Mouse (Mus musculus) kidney, embryonic 14.5 days (tissue): Measurements from ENCODE around the gene Dusp2. TPM values are rescaled to one million over a fixed set of nuclear protein-coding genes. Genes with fewer than 3 reads are reported as not detected.
A peak's percentile ranks its signal among the peaks of the same experiment; 100 is the strongest.

Experiments used
- ATAC-seq: fragments of 200-750 bp; cut with Nextera tagmentation; 2 replicates; pipeline ENCODE4 v1.8.0; 2017; ENCODE audit warnings: moderate number of reproducible peaks, mild to moderate bottlenecking, moderate TSS enrichment, moderate library complexity; ENCODE audit not compliant: low FRiP score, low TSS enrichment
- H3K27ac ChIP-seq: fragments of 300-500 bp; sonication (generic); 2 replicates; pipeline ENCODE4 v1.5.1; 2014; ENCODE audit warnings: low read depth, mild to moderate bottlenecking, low read length, moderate library complexity, mixed read lengths
- H3K27me3 ChIP-seq: fragments of 300-500 bp; sonication (generic); 2 replicates; pipeline ENCODE4 v1.6.1; 2014; ENCODE audit warnings: mild to moderate bottlenecking, low read length; ENCODE audit not compliant: control insufficient read depth, insufficient read depth
- H3K36me3 ChIP-seq: fragments of 300-500 bp; sonication (generic); 2 replicates; pipeline ENCODE4 v1.6.1; 2014; ENCODE audit warnings: low read length, mixed read lengths; ENCODE audit not compliant: control insufficient read depth, insufficient read depth
- H3K4me1 ChIP-seq: fragments of 300-500 bp; sonication (generic); 2 replicates; pipeline ENCODE4 v1.6.1; 2014; ENCODE audit warnings: low read length, mixed read lengths; ENCODE audit not compliant: control insufficient read depth, insufficient read depth
- H3K4me2 ChIP-seq: fragments of 300-500 bp; sonication (generic); replicated peaks from 2 replicates; pipeline ENCODE4 v1.6.1; 2014; ENCODE audit warnings: low read depth, mild to moderate bottlenecking, low read length
- H3K4me3 ChIP-seq: fragments of 300-500 bp; sonication (generic); 2 replicates; pipeline ENCODE4 v1.5.1; 2014; ENCODE audit warnings: mild to moderate bottlenecking, low read length
- H3K9ac ChIP-seq: fragments of 300-500 bp; sonication (generic); 2 replicates; pipeline ENCODE4 v1.6.1; 2014; ENCODE audit warnings: low read depth, mild to moderate bottlenecking, low read length, moderate library complexity
- H3K9me3 ChIP-seq: fragments of 300-500 bp; sonication (generic); 2 replicates; pipeline ENCODE4 v1.6.1; 2016; ENCODE audit warnings: low read length; ENCODE audit not compliant: control insufficient read depth
- WGBS: fragments of 180-500 bp; shearing (Covaris S2); extraction: QIAGEN DNeasy Blood & Tissue Kit; methylation state at CpG from one replicate; pipeline ENCODE4 v1.1.7; 2014; 5-methylcytosine and 5-hydroxymethylcytosine counted together
- polyA plus RNA-seq: library from polyadenylated mRNA; unstranded; fragments of >200 nt; fragmentation: Nextera tagmentation; extraction: Ambion mirVana; gene quantifications from 2 replicates; pipeline ENCODE4 v1.2.1, GENCODE M21; 2014

The Dusp2 gene
- polyA plus RNA-seq, 1 experiment from 2014 or later: 13.0 TPM

DNA sequence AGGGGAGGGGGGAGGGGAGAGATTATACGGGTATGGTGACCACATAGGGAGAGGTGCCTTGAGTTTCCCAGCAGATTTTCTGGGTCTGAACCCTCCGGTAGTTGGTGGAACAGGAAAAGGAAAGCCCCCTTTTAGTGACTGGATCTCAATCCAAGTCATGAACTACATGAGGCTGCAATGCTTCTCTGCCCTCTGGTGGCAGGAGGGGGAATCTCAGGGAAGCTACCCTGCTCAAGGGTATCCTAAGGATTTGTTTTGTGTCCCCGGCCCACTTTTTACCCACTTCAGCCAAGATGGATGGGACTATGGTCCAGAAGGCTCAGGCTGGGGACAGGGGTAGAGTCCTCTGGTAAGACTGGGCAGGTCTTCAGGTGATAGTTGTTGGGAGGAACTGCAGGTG lies 5.2 kb downstream of the Dusp2 start:
- H3K4me2 ChIP-seq: no peak overlapping the region
- 0 out of 2 replicates have a peak, but pooled peaks have one; percentile 45 for ATAC-seq
- WGBS: 9% methylated on average over 3 of the region's 3 CpGs
- H3K9me3 ChIP-seq: no peaks in the 10 kb centered on the region
- no peak overlapping the region for H3K4me3 ChIP-seq
- no peaks in the 10 kb centered on the region; the same call in 1 of the 2 replicates for H3K27me3 ChIP-seq
- no peak overlapping the region for H3K27ac ChIP-seq
- no peaks in the 10 kb centered on the region for H3K36me3 ChIP-seq
- peaks cover 17% of the 10 kb centered on the region; the same call in 1 of the 2 replicates for H3K4me1 ChIP-seq
- H3K9ac ChIP-seq: no peak overlapping the region

DNA sequence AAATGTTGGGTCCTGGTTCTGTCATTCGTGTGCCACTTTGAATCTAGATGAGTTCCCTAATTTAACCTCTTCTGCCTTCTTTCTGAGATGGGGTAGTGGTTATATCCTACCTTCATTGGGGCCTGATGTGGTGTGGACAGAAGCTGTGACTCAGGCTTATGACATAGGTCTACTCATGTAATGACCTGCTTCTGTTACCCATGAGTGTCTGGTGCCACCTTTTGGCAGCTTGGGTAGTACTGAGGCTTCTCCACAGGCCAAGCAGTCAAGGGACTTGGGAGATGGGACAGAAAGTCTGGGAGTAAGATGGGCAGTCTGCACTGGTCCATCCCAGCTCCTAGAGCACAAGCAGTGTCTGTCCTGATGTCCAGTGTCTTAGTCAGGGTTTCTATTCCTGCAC lies 10.4 kb downstream of the Dusp2 start:
- Histone ChIP-seq H3K4me2 (no peak overlapping the region), H3K36me3 (no peaks in the 10 kb centered on the region), H3K27me3 (no peaks in the 10 kb centered on the region), H3K9me3 (no peaks in the 10 kb centered on the region), H3K4me3 (no peak overlapping the region), H3K27ac (no peak overlapping the region), H3K9ac (no peak overlapping the region), H3K4me1 (no peaks in the 10 kb centered on the region)
- 79% methylated on average over 1 of the region's 1 CpGs for WGBS
- ATAC-seq: 0 out of 2 replicates have a peak, but pooled peaks have one; percentile 46

DNA sequence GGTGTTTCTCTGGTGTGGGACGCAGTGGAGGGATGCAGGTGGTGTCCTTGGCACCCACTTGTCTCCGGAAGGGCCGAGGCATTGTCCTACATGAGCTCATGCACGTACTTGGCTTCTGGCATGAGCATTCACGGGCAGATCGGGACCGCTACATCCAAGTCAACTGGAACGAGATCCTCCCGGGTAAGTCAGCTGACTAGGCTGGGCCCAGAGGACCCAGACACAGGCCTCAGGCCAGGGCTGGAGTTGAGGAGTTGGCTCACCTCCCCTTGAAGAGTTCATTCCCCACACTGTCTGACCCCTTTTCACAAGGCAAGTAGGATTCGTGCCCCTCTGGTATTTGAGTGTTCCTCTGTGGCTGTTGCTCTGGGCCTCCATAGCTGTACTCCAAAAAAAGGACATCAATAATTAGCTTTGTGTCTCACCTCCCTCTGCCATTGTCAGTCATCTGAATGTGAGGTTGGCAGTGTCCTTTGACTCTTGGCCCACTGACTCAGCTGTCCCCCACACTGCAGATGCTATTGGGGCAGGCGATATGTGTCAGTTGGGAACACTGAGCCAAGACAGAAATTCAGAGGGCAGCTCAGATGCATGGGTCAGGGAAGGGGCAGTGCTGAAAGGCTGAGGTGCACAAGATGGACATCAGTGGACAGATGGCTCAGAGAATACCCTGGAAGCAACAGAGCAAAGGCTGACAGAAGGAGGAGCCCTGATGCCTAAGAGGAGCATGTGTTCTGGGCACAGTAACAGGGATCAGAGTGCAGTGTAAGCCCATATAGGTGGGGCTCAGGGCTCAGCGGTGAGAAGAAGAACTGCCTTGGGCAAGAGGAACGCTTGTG lies 11.4 kb downstream of the Dusp2 start:
- H3K4me2 ChIP-seq: no peak overlapping the region
- no peak overlapping the region for H3K9ac ChIP-seq
- H3K4me3 ChIP-seq: no peak overlapping the region
- no peaks in the 10 kb centered on the region for H3K36me3 ChIP-seq
- no peaks in the 10 kb centered on the region for H3K4me1 ChIP-seq
- no peak overlapping the region for H3K27ac ChIP-seq
- ATAC-seq: no peak
- 77% methylated on average over 13 of the region's 13 CpGs for WGBS
- no peaks in the 10 kb centered on the region for H3K27me3 ChIP-seq
- no peaks in the 10 kb centered on the region for H3K9me3 ChIP-seq

DNA sequence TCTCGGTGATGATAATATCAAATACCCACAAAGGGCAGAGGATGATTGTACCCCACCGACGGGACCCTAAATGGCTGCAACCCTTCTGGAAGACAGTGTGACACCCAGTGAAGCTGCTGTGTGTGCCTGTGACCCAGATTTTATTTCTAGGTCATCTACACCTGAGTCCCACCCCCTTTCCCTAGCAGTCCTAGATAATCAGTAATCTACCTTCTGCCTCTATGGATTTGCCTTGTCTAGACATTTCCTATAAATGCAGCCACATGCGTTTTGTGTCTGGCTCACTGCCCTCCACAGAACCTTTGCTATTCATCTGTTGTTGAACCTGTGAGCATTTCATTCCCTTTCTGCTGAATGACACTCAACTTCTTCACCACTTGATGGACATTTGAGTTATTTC lies 17.9 kb downstream of the Dusp2 start:
- no peaks in the 10 kb centered on the region for H3K9me3 ChIP-seq
- no peaks in the 10 kb centered on the region for H3K27me3 ChIP-seq
- no peak overlapping the region for H3K4me3 ChIP-seq
- H3K9ac ChIP-seq: no peak overlapping the region
- no peaks in the 10 kb centered on the region for H3K4me1 ChIP-seq
- no peak overlapping the region for H3K4me2 ChIP-seq
- H3K27ac ChIP-seq: no peak overlapping the region
- 82% methylated on average over 4 of the region's 4 CpGs for WGBS
- no peak for ATAC-seq
- no peaks in the 10 kb centered on the region for H3K36me3 ChIP-seq

DNA sequence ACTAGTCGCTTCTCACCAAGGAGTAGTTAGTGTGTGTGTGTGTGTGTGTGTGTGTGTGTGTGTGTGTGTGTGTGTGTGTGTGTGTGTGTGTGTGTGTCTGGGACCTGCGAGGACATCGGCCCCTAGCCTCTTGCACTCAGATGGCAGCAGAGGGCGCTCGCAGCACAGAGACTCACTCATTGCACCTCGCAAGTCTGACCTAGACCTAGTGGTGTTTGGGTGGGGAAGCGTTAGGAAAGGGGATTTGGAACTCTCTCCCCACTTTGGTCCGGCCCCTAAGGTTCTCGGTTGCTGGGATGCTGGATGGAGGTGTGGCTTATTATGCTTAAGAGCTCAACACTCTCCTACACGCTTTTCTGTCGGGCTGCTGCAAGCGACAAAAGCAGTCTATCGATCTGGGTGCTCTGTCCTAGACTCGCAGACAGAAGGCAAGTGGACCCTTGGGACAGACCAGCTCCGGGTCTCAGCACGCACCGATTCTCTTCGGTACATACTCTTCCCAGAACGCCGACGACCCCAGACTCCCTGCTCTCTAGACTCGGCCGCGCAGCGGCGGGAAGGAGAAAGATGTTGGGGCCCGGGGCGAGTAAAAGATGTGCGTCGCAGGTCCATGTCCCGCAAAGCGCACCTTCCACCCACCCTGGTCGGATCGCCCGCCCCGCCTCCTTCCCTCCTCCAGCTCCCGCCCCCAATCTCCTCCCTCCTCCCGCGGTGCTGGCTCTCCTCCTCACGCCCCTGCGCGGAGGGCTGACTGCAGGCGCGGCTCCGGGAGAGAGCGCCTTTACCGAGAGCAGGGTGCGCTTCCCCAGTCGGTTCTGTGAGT lies 26.7 kb downstream of the Dusp2 start, which contains the start of gene Adra2b:
Gene Adra2b (plus strand): TSS at position 750 of the 823 bp plus-strand sequence.
- H3K9ac ChIP-seq: peak within 1 kb of the TSS; percentile 34
- H3K36me3 ChIP-seq: no peaks in the 10 kb centered on the region
- H3K9me3 ChIP-seq: no peaks in the 10 kb centered on the region
- no peak within 1 kb of the TSS for H3K27ac ChIP-seq
- H3K4me2 ChIP-seq: peak within 1 kb of the TSS; percentile 77
- ATAC-seq: peak; percentile 82
- peaks cover 15% of the 10 kb centered on the region for H3K4me1 ChIP-seq
- peak within 1 kb of the TSS; percentile 43 for H3K4me3 ChIP-seq
- peaks cover 47% of the 10 kb centered on the region for H3K27me3 ChIP-seq
- under 1% methylated on average over 46 of the region's 49 CpGs for WGBS

DNA sequence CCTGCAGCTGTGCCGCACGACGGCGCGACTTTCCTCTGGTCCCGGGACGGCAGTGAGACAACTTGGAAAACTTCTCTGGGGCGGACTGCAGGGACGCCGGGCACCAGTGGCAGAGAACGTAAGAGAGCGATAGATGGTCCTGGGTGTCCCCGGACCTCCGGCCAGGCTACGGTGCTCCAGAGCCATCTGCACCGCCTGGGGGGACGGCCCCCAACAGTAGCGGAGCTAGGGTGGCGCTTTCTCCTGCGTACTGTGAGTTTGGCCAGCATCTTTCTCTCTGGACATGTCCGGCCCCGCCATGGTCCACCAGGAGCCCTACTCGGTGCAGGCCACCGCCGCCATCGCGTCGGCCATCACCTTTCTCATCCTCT lies 27.3 kb downstream of the Dusp2 start:
- ATAC-seq: peak; percentile 13

DNA sequence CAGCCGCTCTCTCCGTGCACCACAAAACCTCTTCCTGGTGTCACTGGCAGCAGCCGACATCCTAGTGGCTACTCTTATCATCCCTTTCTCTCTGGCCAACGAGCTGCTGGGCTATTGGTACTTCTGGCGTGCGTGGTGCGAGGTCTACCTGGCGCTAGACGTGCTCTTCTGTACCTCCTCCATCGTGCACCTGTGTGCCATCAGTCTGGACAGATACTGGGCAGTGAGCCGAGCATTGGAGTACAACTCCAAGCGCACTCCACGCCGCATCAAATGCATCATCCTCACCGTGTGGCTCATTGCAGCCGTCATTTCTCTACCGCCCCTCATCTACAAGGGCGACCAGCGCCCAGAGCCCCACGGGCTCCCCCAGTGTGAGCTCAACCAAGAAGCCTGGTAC lies 27.7 kb downstream of the Dusp2 start:
- Histone ChIP-seq H3K9ac (no peak overlapping the region), H3K27ac (no peak overlapping the region)
- 7% methylated on average over 20 of the region's 20 CpGs for WGBS

More for the DNA sequence above, 27.3 kb downstream of the Dusp2 start:
- Histone ChIP-seq H3K27ac (no peak overlapping the region), H3K4me2 (peak overlapping the region; percentile 77), H3K4me1 (peaks cover 17% of the 10 kb centered on the region), H3K27me3 (peaks cover 47% of the 10 kb centered on the region), H3K9ac (peak overlapping the region; percentile 34; the same call in 1 of the 2 replicates), H3K9me3 (no peaks in the 10 kb centered on the region), H3K36me3 (no peaks in the 10 kb centered on the region), H3K4me3 (peak overlapping the region; percentile 43)
- WGBS: 1% methylated on average over 28 of the region's 28 CpGs

DNA sequence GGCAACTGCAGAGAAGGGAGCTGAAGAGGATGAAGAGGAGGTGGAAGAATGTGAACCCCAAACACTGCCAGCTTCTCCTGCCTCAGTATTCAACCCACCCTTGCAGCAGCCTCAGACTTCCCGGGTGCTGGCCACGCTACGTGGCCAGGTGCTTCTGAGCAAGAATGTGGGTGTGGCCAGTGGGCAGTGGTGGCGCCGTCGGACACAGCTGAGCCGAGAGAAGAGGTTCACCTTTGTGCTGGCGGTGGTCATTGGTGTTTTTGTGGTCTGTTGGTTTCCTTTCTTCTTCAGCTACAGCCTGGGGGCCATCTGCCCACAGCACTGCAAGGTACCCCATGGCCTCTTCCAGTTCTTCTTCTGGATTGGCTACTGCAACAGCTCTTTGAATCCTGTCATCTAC lies 28.5 kb downstream of the Dusp2 start:
- Histone ChIP-seq H3K4me2 (no peak overlapping the region), H3K4me3 (peak overlapping the region; percentile 43; the same call in 1 of the 2 replicates), H3K27me3 (peaks cover 47% of the 10 kb centered on the region), H3K9ac (no peak overlapping the region; the same call in 1 of the 2 replicates), H3K27ac (no peak overlapping the region), H3K4me1 (peaks cover 17% of the 10 kb centered on the region), H3K9me3 (no peaks in the 10 kb centered on the region), H3K36me3 (no peaks in the 10 kb centered on the region)
- ATAC-seq: no peak
- 16% methylated on average over 8 of the region's 8 CpGs for WGBS

More for the DNA sequence above, 27.7 kb downstream of the Dusp2 start:
- Histone ChIP-seq H3K4me3 (peak overlapping the region; percentile 43), H3K4me1 (peaks cover 17% of the 10 kb centered on the region), H3K36me3 (no peaks in the 10 kb centered on the region), H3K4me2 (peak overlapping the region; percentile 77), H3K27me3 (peaks cover 47% of the 10 kb centered on the region), H3K9me3 (no peaks in the 10 kb centered on the region)
- ATAC-seq: 0 out of 2 replicates have a peak, but pooled peaks have one; percentile 13
